Mouse (Mus musculus) layer of hippocampus, postnatal 14 days (tissue): ENCODE results near the gene Sidt2. TPM values are rescaled to one million over a fixed set of nuclear protein-coding genes. Genes with fewer than 3 reads are reported as not detected.
A peak's percentile ranks its signal among the peaks of the same experiment; 100 is the strongest.

Experiments used
- DNase-seq, 2 experiments: peaks; one replicate each; pipeline ENCODE4 v3.0.0; 2021 to 2022; ENCODE audit warnings: low spot score in 2 of 2, mixed read lengths in 1 of 2
- microRNA-seq, 2 experiments: library from miRNA; unstranded; fragments of <30 nt; microRNA quantifications; one replicate each; pipeline ENCODE4 v1.2.0; 2021
- total RNA-seq, 2 experiments: library from RNA; stranded (reverse); gene quantifications; 2 replicates each; pipeline ENCODE4 v1.2.3; 2021

The Sidt2 gene
- total RNA-seq, 2 experiments from 2014 or later = 112 to 121 TPM

GRCm38 (mm10) chr9:45917041-45917934 lies 37.8 kb downstream of the Sidt2 start:
- peak; percentile 54 to 85 for DNase-seq

GRCm38 (mm10) chr9:45915659-45916058 lies 39.4 kb downstream of the Sidt2 start:
- no peak for DNase-seq

DNA sequence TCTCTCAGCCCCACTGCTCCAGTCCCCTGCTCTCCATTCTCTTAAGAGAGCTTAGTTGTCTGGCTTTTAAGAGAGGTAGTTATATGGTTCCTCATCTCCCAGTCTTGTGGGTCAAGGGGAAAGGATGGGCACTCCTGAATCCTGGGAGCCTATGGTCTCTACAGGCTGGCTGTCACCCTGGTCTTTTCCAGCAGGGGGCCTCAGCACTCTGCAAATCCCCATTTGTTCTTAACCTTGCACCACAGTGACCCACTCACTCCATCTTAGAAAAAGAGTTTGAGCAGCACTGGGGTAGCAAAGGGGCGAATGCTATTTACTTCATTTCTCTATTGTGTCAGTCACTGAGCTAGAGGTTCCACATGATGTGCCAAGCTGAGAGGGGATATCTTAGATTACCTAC lies 43.4 kb downstream of the Sidt2 start:
- no peak for DNase-seq

- DNase-seq = no peak
These were observed 44.1 kb downstream of the Sidt2 start for GRCm38 (mm10) chr9:45910995-45911394.

DNA sequence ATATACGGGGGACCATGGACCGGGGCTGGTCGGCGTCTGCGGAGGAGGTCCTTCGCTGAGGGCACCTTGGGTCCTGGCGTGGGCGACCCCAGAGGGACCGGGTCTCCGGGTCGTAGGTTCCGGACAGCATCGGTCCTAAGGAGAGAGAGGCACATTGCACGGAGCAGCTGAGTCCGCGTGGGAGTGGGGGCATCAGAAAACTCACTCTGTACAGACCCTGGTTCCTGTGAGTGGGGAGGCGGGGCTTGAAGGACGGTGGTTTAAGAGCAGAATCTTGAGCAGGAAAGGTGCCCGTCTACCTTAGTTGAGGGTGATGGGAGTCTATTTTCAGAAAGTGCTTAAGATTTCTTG lies 48.0 kb downstream of the Sidt2 start:
- no peak for DNase-seq

- peak; percentile 88 to 89 for DNase-seq
These were observed 48.5 kb downstream of the Sidt2 start, which contains the start of the genes Pcsk7 and Rnf214 for GRCm38 (mm10) chr9:45906355-45907077. Gene Pcsk7, plus strand, starts transcription at chr9:45906497. Gene Rnf214, minus strand, starts transcription at chr9:45906911.

DNA sequence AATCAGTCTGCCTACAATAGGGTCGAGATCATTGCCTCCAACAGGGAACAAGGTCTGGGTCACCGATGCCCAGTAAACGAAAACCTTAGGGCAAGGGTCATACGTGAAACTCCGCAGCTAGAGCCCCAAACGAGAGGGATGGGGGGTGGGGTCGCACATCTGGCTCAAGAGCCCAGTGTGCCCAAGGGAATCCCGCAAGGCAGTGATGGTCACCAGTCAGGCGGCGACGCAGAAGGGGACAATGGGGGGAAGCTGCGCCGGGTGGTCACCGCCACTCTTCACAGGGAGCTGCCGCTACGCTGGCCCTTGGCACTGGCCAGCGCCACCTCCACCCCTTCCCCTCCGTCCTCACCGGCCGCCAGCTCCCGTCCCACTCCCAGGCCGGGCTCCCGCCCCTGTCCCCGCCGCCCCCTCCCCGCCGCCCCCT lies 49.2 kb downstream of the Sidt2 start:
- DNase-seq = peak; percentile 16 to 19

DNA sequence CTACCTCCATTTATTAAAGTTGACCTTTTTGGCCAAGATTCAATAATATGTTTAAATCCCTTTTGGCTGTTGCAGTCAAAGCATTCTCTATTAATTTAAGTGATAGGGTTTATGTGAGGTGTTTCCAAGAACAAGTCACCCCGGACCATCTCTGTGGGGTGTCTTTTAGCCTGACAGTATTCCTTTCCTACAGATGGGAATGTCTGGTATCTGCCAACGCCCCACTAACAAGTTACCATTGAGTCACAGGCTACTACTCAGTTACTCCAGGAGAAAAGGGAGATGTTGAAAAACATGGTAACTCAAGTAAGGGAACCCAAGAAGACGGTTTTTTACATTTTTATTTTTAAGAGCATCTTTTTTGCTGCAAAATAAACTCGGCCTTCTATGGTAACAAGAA lies 49.9 kb downstream of the Sidt2 start:
- DNase-seq = no peak

DNA sequence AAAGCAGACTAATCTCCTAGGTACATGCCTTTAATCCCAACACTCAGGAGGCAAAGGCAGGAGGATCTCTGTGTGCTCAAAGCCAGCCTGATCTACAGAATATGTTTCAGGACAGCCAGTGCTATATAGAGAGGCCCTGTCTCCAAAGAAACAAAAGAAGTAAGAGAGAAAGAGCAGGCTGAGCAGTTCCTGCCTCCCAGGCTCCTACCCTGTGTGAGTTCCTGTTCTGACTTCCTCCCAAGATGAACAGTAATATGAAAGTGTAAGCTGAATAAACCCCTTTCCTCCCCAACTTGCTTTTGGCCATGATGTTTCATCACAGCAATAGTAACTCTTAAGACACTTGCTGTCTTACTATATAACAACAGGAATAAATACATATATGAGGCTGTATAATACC lies 61.4 kb downstream of the Sidt2 start:
- DNase-seq = no peak

Small RNAs within 50 kb of the gene (microRNA-seq; reads per million reads assigned to microRNA genes)
- 0 to 0.45 reads per million in 2 experiments for gene Mir7087

Other genes starting within 250 kb of the Sidt2 start
- 10 to 100 TPM; 15.5 to 15.8 TPM for gene Cep164, start 126.6 kb downstream of the Sidt2 start, total RNA-seq
- gene Bace1, start 116.7 kb downstream of the Sidt2 start, total RNA-seq = 100 to 1,000 TPM in 1 of 2 experiments, 10 to 100 TPM in 1; 96.6 to 101 TPM
- gene Pcsk7, start 48.8 kb downstream of the Sidt2 start, total RNA-seq = 10 to 100 TPM; 22.6 to 28.4 TPM
- gene Rnf214, start 48.3 kb downstream of the Sidt2 start, total RNA-seq = 10 to 100 TPM; 67.0 to 67.2 TPM
- 10 to 100 TPM; 12.7 to 18.2 TPM for gene Tagln, start 19.2 kb downstream of the Sidt2 start, total RNA-seq
- gene Pafah1b2, start 57.4 kb upstream of the Sidt2 start, total RNA-seq = 100 to 1,000 TPM; 196 to 238 TPM
- gene Sik3, start 57.6 kb upstream of the Sidt2 start, total RNA-seq = 100 to 1,000 TPM; 104 to 118 TPM